Mouse (Mus musculus): ENCODE results near the gene Unc5c. TPM values are rescaled to one million over a fixed set of nuclear protein-coding genes. Genes with fewer than 3 reads are reported as not detected.

The Unc5c gene
- polyA plus RNA-seq, 1 experiment from 2014 or later: 7.0 TPM

- Histone ChIP-seq H3K4me3 (ENCODE audit: low read depth, low read length) (no peak overlapping the region), H3K9ac (ENCODE audit: low read depth, low read length) (no peak overlapping the region), H3K9me3 (ENCODE audit: control insufficient read depth, low read length) (no peaks in the 10 kb centered on the region), H3K4me2 (no peak overlapping the region), H3K36me3 (ENCODE audit: control insufficient read depth, insufficient read depth, low read length) (no peaks in the 10 kb centered on the region), H3K4me1 (replicated peaks; ENCODE audit: control insufficient read depth, insufficient read depth, low read length) (no peaks in the 10 kb centered on the region), H3K27ac (ENCODE audit: low read depth, low read length) (no peak overlapping the region), H3K27me3 (replicated peaks; ENCODE audit: control insufficient read depth, insufficient read depth, low read length) (no peaks in the 10 kb centered on the region)
- DNase-seq (ENCODE audit: low spot score) (no peak), ATAC-seq (replicated peaks; ENCODE audit: low FRiP score) (0 out of 2 replicates have a peak, but pooled peaks have one; percentile 20)
- 53% methylated on average over 4 of the region's 4 CpGs for WGBS
These were observed 33.5 kb downstream of the Unc5c start for GRCm38 (mm10) chr3:141498348-141499056.

GRCm38 (mm10) chr3:141501845-141502505 is 37.0 kb downstream of the Unc5c start:
- Histone ChIP-seq H3K4me1 (replicated peaks; ENCODE audit: control insufficient read depth, insufficient read depth, low read length) (no peaks in the 10 kb centered on the region), H3K36me3 (ENCODE audit: control insufficient read depth, insufficient read depth, low read length) (no peaks in the 10 kb centered on the region), H3K9ac (ENCODE audit: low read depth, low read length) (no peak overlapping the region), H3K9me3 (ENCODE audit: control insufficient read depth, low read length) (no peaks in the 10 kb centered on the region), H3K4me3 (ENCODE audit: low read depth, low read length) (no peak overlapping the region), H3K27me3 (replicated peaks; ENCODE audit: control insufficient read depth, insufficient read depth, low read length) (no peaks in the 10 kb centered on the region), H3K27ac (ENCODE audit: low read depth, low read length) (no peak overlapping the region), H3K4me2 (no peak overlapping the region)
- DNase-seq (ENCODE audit: low spot score) (no peak), ATAC-seq (replicated peaks; ENCODE audit: low FRiP score) (no peak)
- 51% methylated on average over 4 of the region's 4 CpGs for WGBS

GRCm38 (mm10) chr3:141503331-141503730 is 38.3 kb downstream of the Unc5c start:
- Histone ChIP-seq H3K36me3 (ENCODE audit: control insufficient read depth, insufficient read depth, low read length) (no peaks in the 10 kb centered on the region), H3K4me3 (ENCODE audit: low read depth, low read length) (no peak overlapping the region), H3K27ac (ENCODE audit: low read depth, low read length) (no peak overlapping the region), H3K9me3 (ENCODE audit: control insufficient read depth, low read length) (no peaks in the 10 kb centered on the region), H3K4me1 (replicated peaks; ENCODE audit: control insufficient read depth, insufficient read depth, low read length) (no peaks in the 10 kb centered on the region), H3K27me3 (replicated peaks; ENCODE audit: control insufficient read depth, insufficient read depth, low read length) (no peaks in the 10 kb centered on the region), H3K4me2 (no peak overlapping the region), H3K9ac (ENCODE audit: low read depth, low read length) (no peak overlapping the region)
- 78% methylated on average over 3 of the region's 3 CpGs for whole genome bisulfite sequencing
- DNase-seq (ENCODE audit: low spot score) (no peak), ATAC-seq (replicated peaks; ENCODE audit: low FRiP score) (no peak)

GRCm38 (mm10) chr3:141509772-141510171 is 44.8 kb downstream of the Unc5c start:
- Histone ChIP-seq H3K27ac (ENCODE audit: low read depth, low read length) (no peak overlapping the region), H3K4me1 (replicated peaks; ENCODE audit: control insufficient read depth, insufficient read depth, low read length) (no peaks in the 10 kb centered on the region), H3K4me2 (no peak overlapping the region), H3K4me3 (ENCODE audit: low read depth, low read length) (no peak overlapping the region), H3K27me3 (replicated peaks; ENCODE audit: control insufficient read depth, insufficient read depth, low read length) (no peaks in the 10 kb centered on the region), H3K9me3 (ENCODE audit: control insufficient read depth, low read length) (no peaks in the 10 kb centered on the region), H3K9ac (ENCODE audit: low read depth, low read length) (no peak overlapping the region), H3K36me3 (ENCODE audit: control insufficient read depth, insufficient read depth, low read length) (no peaks in the 10 kb centered on the region)
- ATAC-seq (replicated peaks; ENCODE audit: low FRiP score) (no peak), DNase-seq (ENCODE audit: low spot score) (no peak)
- 81% methylated on average over 1 of the region's 1 CpGs for WGBS

- no peak for DNase-seq (ENCODE audit: low spot score)
- H3K4me3 ChIP-seq (ENCODE audit: low read depth, low read length): no peak overlapping the region
- no peak overlapping the region for H3K9ac ChIP-seq (ENCODE audit: low read depth, low read length)
- H3K27ac ChIP-seq (ENCODE audit: low read depth, low read length): no peak overlapping the region
- no peaks in the 10 kb centered on the region for H3K27me3 ChIP-seq (replicated peaks; ENCODE audit: control insufficient read depth, insufficient read depth, low read length)
- WGBS: 63% methylated on average over 5 of the region's 5 CpGs
- no peaks in the 10 kb centered on the region for H3K36me3 ChIP-seq (ENCODE audit: control insufficient read depth, insufficient read depth, low read length)
- no peak overlapping the region for H3K4me2 ChIP-seq
- H3K4me1 ChIP-seq (replicated peaks; ENCODE audit: control insufficient read depth, insufficient read depth, low read length): no peaks in the 10 kb centered on the region
- H3K9me3 ChIP-seq (ENCODE audit: control insufficient read depth, low read length): no peaks in the 10 kb centered on the region
- ATAC-seq (replicated peaks; ENCODE audit: low FRiP score): no peak
These were observed 46.4 kb downstream of the Unc5c start for GRCm38 (mm10) chr3:141511253-141512038.

- no peak overlapping the region for H3K4me2 ChIP-seq
- ATAC-seq (replicated peaks; ENCODE audit: low FRiP score) (no peak), DNase-seq (ENCODE audit: low spot score) (no peak)
These were observed 63.7 kb downstream of the Unc5c start for GRCm38 (mm10) chr3:141528751-141529150.

GRCm38 (mm10) chr3:141529599-141529998 is 64.6 kb downstream of the Unc5c start:
- Histone ChIP-seq H3K4me2 (no peak overlapping the region), H3K27ac (ENCODE audit: low read depth, low read length) (no peak overlapping the region), H3K4me3 (ENCODE audit: low read depth, low read length) (no peak overlapping the region), H3K9ac (ENCODE audit: low read depth, low read length) (no peak overlapping the region), H3K36me3 (ENCODE audit: control insufficient read depth, insufficient read depth, low read length) (no peaks in the 10 kb centered on the region), H3K27me3 (replicated peaks; ENCODE audit: control insufficient read depth, insufficient read depth, low read length) (no peaks in the 10 kb centered on the region), H3K9me3 (ENCODE audit: control insufficient read depth, low read length) (no peaks in the 10 kb centered on the region), H3K4me1 (replicated peaks; ENCODE audit: control insufficient read depth, insufficient read depth, low read length) (no peaks in the 10 kb centered on the region)
- DNase-seq (ENCODE audit: low spot score) (no peak), ATAC-seq (replicated peaks; ENCODE audit: low FRiP score) (no peak)

More at GRCm38 (mm10) chr3:141528751-141529150, 63.7 kb downstream of the Unc5c start:
- Histone ChIP-seq H3K27me3 (replicated peaks; ENCODE audit: control insufficient read depth, insufficient read depth, low read length) (no peaks in the 10 kb centered on the region), H3K4me3 (ENCODE audit: low read depth, low read length) (no peak overlapping the region), H3K36me3 (ENCODE audit: control insufficient read depth, insufficient read depth, low read length) (no peaks in the 10 kb centered on the region), H3K27ac (ENCODE audit: low read depth, low read length) (no peak overlapping the region), H3K9ac (ENCODE audit: low read depth, low read length) (no peak overlapping the region), H3K9me3 (ENCODE audit: control insufficient read depth, low read length) (no peaks in the 10 kb centered on the region), H3K4me1 (replicated peaks; ENCODE audit: control insufficient read depth, insufficient read depth, low read length) (no peaks in the 10 kb centered on the region)

- Histone ChIP-seq H3K27ac (ENCODE audit: low read depth, low read length) (no peak overlapping the region), H3K27me3 (replicated peaks; ENCODE audit: control insufficient read depth, insufficient read depth, low read length) (no peaks in the 10 kb centered on the region), H3K4me2 (no peak overlapping the region), H3K9ac (ENCODE audit: low read depth, low read length) (no peak overlapping the region), H3K36me3 (ENCODE audit: control insufficient read depth, insufficient read depth, low read length) (no peaks in the 10 kb centered on the region), H3K4me1 (replicated peaks; ENCODE audit: control insufficient read depth, insufficient read depth, low read length) (no peaks in the 10 kb centered on the region), H3K9me3 (ENCODE audit: control insufficient read depth, low read length) (no peaks in the 10 kb centered on the region), H3K4me3 (ENCODE audit: low read depth, low read length) (no peak overlapping the region)
- DNase-seq (ENCODE audit: low spot score) (no peak), ATAC-seq (replicated peaks; ENCODE audit: low FRiP score) (no peak)
- WGBS: 89% methylated on average over 5 of the region's 5 CpGs
These were observed 68.8 kb downstream of the Unc5c start for GRCm38 (mm10) chr3:141533861-141534260.

All from liver, embryonic 11.5 days (tissue).